Mouse (Mus musculus) kidney, postnatal 4 days (tissue): ENCODE measurements around the gene Pex5l.

Experiments used
- DNase-seq, 2 experiments: peaks; one replicate each; pipeline ENCODE4 v3.0.0; 2021; ENCODE audit warnings: mixed read lengths in 2 of 2

The Pex5l gene

DNA sequence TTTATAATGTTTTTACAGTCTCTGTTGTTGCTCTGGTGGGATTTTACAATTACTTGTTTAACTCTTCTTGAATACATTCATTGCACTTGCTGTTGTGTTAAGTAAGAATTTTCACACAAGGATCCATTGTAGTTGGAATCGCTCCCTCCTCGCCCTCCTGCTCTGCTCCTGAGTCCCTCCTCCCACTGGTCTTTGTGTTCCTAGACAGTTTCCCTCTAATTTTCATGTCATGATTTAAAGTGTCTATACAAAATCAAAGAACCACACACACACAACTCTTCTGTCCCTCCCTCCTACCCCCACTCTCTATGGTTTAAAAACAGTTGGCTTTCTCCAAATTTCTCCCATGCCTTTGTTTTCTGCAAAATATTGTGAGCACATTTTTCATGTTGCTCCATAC lies 81.6 kb downstream of the Pex5l start:
- DNase-seq = no peak

- no peak for DNase-seq
Measured at GRCm38 (mm10) chr3:33061016-33061415, 82.0 kb downstream of the Pex5l start.

GRCm38 (mm10) chr3:33060343-33060937 lies 82.6 kb downstream of the Pex5l start:
- DNase-seq = no peak

DNA sequence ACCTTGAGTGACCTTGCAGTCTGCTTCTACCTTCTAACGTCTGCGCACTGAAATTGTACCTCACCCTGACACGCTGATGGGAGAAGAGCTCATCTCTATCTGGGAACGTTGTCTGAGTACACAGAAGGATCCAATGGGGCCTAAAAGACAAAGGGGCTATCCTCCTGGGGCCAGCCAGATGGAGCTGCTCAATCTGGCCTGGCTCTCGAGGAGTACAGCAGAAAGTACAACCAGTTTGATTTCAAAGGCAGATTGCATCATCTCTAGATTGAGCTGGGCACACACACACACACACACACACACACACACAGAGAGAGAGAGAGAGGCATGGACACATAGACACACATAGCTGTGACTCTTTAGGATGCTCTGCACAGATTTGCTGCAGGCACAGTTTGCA lies 94.7 kb downstream of the Pex5l start:
- DNase-seq = no peak

DNA sequence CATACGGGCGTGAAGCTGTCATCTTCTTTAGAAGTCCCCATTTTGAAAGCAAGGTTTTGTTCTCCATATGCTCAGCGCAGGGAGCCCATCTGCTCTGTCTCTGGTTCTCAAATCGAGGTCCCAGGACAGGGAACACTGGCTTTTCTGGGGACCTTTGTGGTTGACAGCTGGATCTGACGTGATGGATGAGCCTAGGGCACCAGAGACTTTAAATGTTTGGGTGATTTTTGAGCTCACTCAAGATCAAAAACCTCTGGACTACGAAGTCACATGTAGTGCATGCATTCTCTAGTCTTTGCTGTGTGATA lies 98.3 kb downstream of the Pex5l start:
- no peak for DNase-seq

GRCm38 (mm10) chr3:33043896-33044798 lies 98.9 kb downstream of the Pex5l start:
- DNase-seq = peak; percentile 13 to 20

GRCm38 (mm10) chr3:33024566-33024965 lies 118.5 kb downstream of the Pex5l start:
- no peak for DNase-seq

DNA sequence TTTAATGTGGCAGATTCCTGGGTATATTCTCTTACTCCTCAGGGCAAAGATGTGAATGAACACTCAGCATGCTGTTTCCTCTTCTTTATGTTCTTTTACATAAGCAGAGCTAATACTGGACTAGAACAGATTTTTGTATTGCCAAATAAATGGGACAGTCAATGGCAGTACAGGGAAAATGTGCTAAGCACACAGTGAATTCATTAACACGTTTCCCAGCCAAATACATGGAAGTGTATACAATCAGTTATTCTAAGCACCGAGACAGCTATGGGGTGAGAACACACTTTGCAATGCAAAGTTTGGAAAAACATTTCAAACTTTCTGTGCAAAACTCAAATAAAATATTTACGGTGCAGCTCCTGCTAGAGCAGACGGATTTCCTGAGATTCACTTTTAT lies 139.1 kb downstream of the Pex5l start:
- no peak for DNase-seq

GRCm38 (mm10) chr3:33001769-33002168 lies 141.3 kb downstream of the Pex5l start:
- DNase-seq = no peak

DNA sequence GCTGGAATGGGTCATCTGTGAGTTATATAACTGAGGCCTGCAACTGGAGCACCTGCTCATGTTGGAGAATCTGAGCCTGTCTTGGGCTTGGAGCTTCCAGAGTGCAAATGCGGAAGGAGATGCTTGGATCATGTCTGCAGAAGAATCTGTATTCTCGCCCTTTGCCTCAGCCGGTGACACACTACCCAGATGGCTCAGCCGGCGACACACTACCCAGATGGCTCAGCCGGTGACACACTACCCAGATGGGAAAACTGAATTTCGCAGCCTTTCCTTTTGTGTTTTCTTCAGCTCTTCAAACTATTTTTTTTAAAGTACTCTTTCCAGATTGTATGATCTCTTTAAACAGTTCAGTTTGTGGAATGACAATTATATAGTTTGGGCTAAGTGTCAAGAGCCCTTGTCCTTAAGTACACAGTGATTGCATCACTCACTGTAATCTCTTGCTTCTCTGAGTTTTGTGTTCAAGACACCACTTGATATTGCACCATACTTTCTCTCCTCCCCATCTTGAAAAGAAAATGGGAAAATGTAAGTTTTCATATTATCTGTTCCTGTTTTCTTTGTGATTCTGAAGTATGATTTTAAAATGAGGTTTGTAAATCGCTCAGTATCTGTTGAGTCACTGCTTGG lies 142.5 kb downstream of the Pex5l start:
- DNase-seq = no peak

- no peak for DNase-seq
Measured at GRCm38 (mm10) chr3:32991713-32992575, 151.1 kb downstream of the Pex5l start.

DNA sequence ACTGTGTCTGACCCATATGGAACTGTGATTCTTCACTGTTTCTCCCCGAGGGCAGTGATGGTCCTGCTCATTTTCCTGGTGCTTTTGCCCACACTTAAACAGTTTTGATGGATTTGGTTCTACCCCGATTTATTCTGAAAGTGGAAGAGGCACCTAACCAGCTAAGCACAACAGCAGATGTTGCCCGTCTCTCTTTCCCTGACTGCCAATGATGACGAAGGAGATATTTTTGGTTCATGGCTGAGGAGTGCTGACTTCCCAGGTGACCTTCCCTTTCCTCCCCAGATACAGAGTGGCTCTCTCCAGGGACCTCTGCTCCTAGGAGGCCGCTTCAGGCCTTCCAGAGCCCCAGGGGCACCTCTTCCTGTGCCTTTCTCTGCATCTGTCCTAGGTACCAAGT lies 155.2 kb downstream of the Pex5l start:
- DNase-seq = no peak

GRCm38 (mm10) chr3:32985141-32985540 lies 157.9 kb downstream of the Pex5l start:
- DNase-seq = no peak

DNA sequence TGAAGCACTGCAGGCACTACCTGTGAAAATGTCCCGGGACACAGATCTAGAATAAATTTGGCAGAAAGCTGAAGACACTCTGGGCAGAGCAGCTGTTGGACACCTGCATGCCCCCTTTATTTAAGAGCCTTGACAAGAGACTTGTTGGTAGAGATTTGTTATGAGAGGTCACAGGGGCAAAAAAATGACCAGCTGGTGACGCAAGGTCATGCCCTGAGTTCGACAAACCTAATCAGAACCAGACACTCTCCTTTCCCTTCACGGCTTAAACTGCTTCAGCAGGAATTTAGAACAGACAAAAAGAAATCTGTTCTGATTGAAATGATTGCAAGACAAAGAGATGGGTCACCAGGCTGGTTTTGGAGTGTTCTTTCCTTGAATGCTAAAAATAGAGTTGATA lies 163.1 kb downstream of the Pex5l start:
- no peak for DNase-seq

- no peak for DNase-seq
Measured at GRCm38 (mm10) chr3:32979238-32979637, 163.8 kb downstream of the Pex5l start.

DNA sequence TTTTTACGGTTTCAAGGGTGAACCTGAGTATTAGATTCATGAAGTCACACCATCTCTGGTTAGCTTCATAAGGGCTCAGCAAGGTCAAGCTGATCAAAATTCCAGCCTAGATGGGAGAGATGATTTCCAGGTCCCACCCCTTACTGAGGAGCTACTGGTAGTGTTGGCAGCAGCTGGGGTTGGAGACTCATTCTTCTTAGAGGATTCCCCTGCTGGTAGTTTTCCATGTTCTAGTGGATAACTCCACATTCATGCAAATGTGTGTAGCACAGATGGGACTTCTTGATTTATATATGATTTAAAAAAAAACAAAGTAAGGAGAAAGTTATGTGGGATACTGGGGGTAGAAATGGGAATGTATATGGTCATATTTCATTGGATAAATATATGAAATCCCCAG lies 172.8 kb downstream of the Pex5l start:
- no peak for DNase-seq

DNA sequence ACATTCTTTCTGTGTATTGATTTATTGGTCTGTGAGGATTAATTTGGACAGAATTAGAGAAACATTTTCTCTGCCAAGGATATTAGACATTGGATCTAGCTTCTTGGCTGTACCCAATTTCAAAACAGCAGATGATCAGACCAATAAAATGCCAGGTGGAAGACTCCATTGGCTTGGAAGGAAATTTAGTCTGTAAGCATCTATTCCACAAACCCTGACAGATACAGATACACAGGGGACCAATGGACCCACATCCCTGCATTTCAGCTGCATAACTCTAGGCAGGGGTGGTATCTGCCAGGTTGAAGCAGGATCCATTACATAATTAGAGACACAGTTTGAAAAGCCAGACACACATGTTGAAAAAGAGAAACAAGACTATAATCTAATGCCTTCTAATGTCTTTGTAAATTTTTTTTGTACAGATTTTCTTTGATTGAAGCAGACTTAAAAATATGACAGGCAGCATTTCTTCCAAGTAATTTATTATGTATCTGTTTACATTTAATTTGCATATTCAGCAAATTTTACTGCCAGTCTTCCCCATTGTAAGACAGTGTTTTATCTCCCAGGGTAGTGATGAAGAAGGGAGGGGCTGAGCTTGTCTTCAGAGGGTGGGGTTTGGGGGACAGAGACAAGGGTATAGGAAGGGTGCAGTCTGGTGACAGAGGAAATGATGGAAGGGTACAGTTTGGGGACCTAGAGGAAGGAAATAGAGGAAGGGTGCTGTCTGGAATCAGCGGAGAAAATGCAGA lies 174.2 kb downstream of the Pex5l start:
- no peak for DNase-seq

GRCm38 (mm10) chr3:32965528-32965927 lies 177.5 kb downstream of the Pex5l start:
- DNase-seq = peak; percentile 33 to 41

GRCm38 (mm10) chr3:32961494-32961893 lies 181.6 kb downstream of the Pex5l start:
- no peak for DNase-seq

- no peak for DNase-seq
Measured at GRCm38 (mm10) chr3:32951382-32951781, 191.7 kb downstream of the Pex5l start.

DNA sequence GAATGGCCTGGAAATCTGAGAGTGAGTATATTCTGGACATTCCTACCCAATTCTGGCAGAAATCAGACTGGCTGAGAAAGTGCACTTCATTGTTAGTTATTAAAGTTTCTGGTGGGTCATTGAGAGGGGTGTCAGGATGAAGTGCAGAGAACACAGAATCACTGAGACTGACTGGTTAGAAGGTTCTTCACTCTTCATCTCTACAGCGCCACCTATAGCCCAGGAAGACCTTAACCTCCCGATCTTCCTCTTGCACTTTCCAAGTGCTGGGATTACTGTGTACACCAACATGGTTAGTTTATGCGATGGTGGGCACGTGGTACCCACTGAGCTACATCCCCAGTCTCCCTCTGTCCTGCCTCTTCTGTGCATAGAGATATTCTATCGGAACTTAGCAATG lies 195.6 kb downstream of the Pex5l start:
- no peak for DNase-seq

GRCm38 (mm10) chr3:32939802-32940501 lies 203.1 kb downstream of the Pex5l start:
- peak; percentile 4 to 10 for DNase-seq
